Comparison of ENCODE assay signal across 7 mouse cellular contexts in the genomic region with DNA sequence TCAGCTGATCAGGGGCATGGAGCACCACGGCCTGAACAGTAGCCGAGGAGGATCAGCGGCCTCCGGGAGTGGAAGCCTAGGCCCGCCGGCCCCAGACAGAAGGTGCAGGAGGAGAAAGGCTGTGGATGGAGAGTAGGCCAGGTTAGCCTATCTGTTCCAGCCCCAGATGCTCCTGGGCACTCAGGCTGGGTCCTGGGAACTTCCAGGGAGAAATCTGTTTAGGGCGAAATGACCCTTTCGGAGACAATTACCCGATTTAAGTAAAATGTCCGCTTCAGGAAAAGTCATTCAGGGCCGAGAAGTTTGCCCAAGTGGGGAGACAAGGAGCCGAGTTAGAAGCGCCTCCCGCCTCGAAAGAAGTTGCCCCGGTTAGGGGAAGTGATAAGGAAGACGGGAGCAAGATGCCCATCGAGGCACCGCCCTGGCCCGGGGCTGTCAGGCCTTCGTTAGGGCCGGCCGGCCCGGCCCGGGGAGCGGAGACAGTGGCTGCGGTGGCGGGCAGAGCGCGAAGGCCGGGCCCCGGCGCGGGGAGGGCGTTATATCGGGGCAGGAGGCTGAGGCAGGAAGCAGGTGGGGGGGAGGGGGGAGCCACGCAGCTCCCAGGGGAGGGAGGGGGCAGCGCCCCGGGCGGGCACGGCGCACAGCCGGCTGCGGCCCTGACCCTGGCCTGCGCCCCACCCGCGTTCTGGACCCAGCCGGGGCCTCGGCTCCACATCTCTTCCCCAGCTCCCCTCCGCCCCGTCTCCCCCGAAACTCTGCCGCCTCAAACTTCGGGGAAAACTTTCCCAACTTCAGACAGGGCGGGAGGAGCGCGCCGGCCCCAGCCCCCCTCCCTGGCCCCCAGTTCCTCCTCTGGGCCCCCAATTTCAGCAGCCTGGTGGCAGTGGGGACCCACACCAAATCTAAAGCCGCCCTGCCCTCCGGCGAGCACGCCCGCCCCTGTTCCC. TPM values are rescaled to one million over a fixed set of nuclear protein-coding genes. Genes with fewer than 3 reads are reported as not detected.
DNase-seq lines count a peak whose midpoint lies in the region; ATAC-seq and TF ChIP-seq lines count a peak whose summit lies in the region.

No protein-coding gene starts in this region.

- DNase-seq in heart, postnatal 14 days: peak; percentile 75 to 76
- no peak for DNase-seq in limb, embryonic 14.5 days (ENCODE audit: low spot score)
- no peak for DNase-seq in ovary, postnatal 10 days (ENCODE audit: low spot score)

- peak overlapping the region; percentile 94 for H3K4me2 ChIP-seq in embryonic facial prominence, embryonic 13.5 days
- peak overlapping the region; percentile 85 for H3K4me2 ChIP-seq in limb, embryonic 14.5 days (replicated peaks; ENCODE audit: low read depth, low read length, severe bottlenecking)
- peak overlapping the region; percentile 85 for H3K4me2 ChIP-seq in stomach, embryonic 15.5 days

- TF ChIP-seq POLR2A in limb, embryonic 14.5 days (IDR thresholded peaks at IDR 0.05; ENCODE audit: borderline replicate concordance, extremely low read depth, insufficient read depth, insufficient read length): 0 out of 2 replicates have a peak, but pooled peaks have one; percentile 28

- H3K27ac ChIP-seq in embryonic facial prominence, embryonic 13.5 days: peak overlapping the region; percentile 68
- peak overlapping the region; percentile 79 for H3K27ac ChIP-seq in limb, embryonic 14.5 days (replicated peaks; ENCODE audit: low read depth, low read length)
- peak overlapping the region; percentile 91 for H3K27ac ChIP-seq in stomach, embryonic 15.5 days

- H3K9ac ChIP-seq in embryonic facial prominence, embryonic 13.5 days: peak overlapping the region; percentile 74
- peak overlapping the region; percentile 82 for H3K9ac ChIP-seq in limb, embryonic 14.5 days (ENCODE audit: low read depth, low read length, severe bottlenecking)
- H3K9ac ChIP-seq in stomach, embryonic 15.5 days: peak overlapping the region; percentile 73

- H3K9me3 ChIP-seq in megakaryocyte, embryonic 14.5 days: peaks cover 21% of the 10 kb centered on the region
- H3K9me3 ChIP-seq in embryonic facial prominence, embryonic 13.5 days: no peaks in the 10 kb centered on the region
- H3K9me3 ChIP-seq in limb, embryonic 14.5 days (ENCODE audit: control insufficient read depth, low read length): no peaks in the 10 kb centered on the region
- no peaks in the 10 kb centered on the region for H3K9me3 ChIP-seq in stomach, embryonic 15.5 days

- ATAC-seq in megakaryocyte, adult 5-6 weeks (ENCODE audit: poor library complexity, severe bottlenecking): no peak
- ATAC-seq in embryonic facial prominence, embryonic 13.5 days (ENCODE audit: insufficient number of reproducible peaks, insufficient read depth, low FRiP score, low TSS enrichment, low read depth): no peak
- no peak for ATAC-seq in limb, embryonic 14.5 days (ENCODE audit: low FRiP score, low read depth)
- no peak for ATAC-seq in stomach, embryonic 15.5 days (ENCODE audit: insufficient read depth, low FRiP score, low read depth)

- peak overlapping the region; percentile 91 for H3K4me3 ChIP-seq in megakaryocyte, embryonic 14.5 days (replicated peaks)
- peak overlapping the region; percentile 60 for H3K4me3 ChIP-seq in embryonic facial prominence, embryonic 13.5 days
- peak overlapping the region; percentile 59 for H3K4me3 ChIP-seq in limb, embryonic 14.5 days (replicated peaks; ENCODE audit: low read length)
- peak overlapping the region; percentile 65 for H3K4me3 ChIP-seq in stomach, embryonic 15.5 days (replicated peaks)

- intact Hi-C loops in heart, postnatal 14 days (cut with DNase I): loop anchor here (5.0 to 10.0 kb wide), 2 partner anchors 36 to 303 kb away; no protein-coding TSS in a partner anchor

- peaks cover 17% of the 10 kb centered on the region for H3K36me3 ChIP-seq in megakaryocyte, embryonic 14.5 days (replicated peaks; ENCODE audit: low read length)
- peaks cover 18% of the 10 kb centered on the region for H3K36me3 ChIP-seq in embryonic facial prominence, embryonic 13.5 days
- peaks cover 45% of the 10 kb centered on the region for H3K36me3 ChIP-seq in limb, embryonic 14.5 days (ENCODE audit: control insufficient read depth, insufficient read depth, low read length)
- H3K36me3 ChIP-seq in stomach, embryonic 15.5 days: 0 out of 2 replicates have a peak, but pooled peaks cover 7% of the 10 kb centered on the region

- H3K4me1 ChIP-seq in megakaryocyte, embryonic 14.5 days: peaks cover 83% of the 10 kb centered on the region
- H3K4me1 ChIP-seq in embryonic facial prominence, embryonic 13.5 days: peaks cover 76% of the 10 kb centered on the region
- H3K4me1 ChIP-seq in limb, embryonic 14.5 days (ENCODE audit: control insufficient read depth, insufficient read depth, low read length): peaks cover 52% of the 10 kb centered on the region
- peaks cover 75% of the 10 kb centered on the region for H3K4me1 ChIP-seq in stomach, embryonic 15.5 days

- peaks cover 81% of the 10 kb centered on the region for H3K27me3 ChIP-seq in megakaryocyte, embryonic 14.5 days (replicated peaks)
- H3K27me3 ChIP-seq in embryonic facial prominence, embryonic 13.5 days: peaks cover 100% of the 10 kb centered on the region
- peaks cover 82% of the 10 kb centered on the region for H3K27me3 ChIP-seq in limb, embryonic 14.5 days (ENCODE audit: control insufficient read depth, insufficient read depth, low read length)
- peaks cover 62% of the 10 kb centered on the region for H3K27me3 ChIP-seq in stomach, embryonic 15.5 days (replicated peaks)

- WGBS in embryonic facial prominence, embryonic 13.5 days: 6% methylated on average over 60 of the region's 63 CpGs
- 8% methylated on average over 43 of the region's 63 CpGs for WGBS in limb, embryonic 14.5 days
- 6% methylated on average over 57 of the region's 63 CpGs for WGBS in stomach, embryonic 15.5 days

RNA-seq across cellular contexts. Expression of gene Hic1, which starts 1.4 kb away (rescaled TPM):
- 0.41 TPM in 1 of 2 replicates, not detected in the other for polyA plus RNA-seq in megakaryocyte, embryonic 14.5 days (2012; ENCODE audit: insufficient read depth, low replicate concordance)
- total RNA-seq in megakaryocyte, adult 5-6 weeks (2015): 0.14 TPM in 1 of 2 replicates, not detected in the other
- 0.04 and 0.07 TPM in 2 replicates for total RNA-seq in megakaryocyte, adult 5-6 weeks (2017)
- 8.2 and 9.7 TPM in 2 replicates for polyA plus RNA-seq in embryonic facial prominence, embryonic 13.5 days (2015; fragmentation: Nextera tagmentation; extraction: Ambion mirVana)
- total RNA-seq in heart, postnatal 14 days (2021): 10 to 100 TPM; 22.7 to 26.3 TPM
- polyA plus RNA-seq in limb, embryonic 14.5 days (2012; rRNA removed): 90.8 and 125 TPM in 2 replicates
- 21.4 and 24.6 TPM in 2 replicates for polyA plus RNA-seq in limb, embryonic 14.5 days (2014; fragmentation: Nextera tagmentation; extraction: Ambion mirVana)
- 25.3 and 28.0 TPM in 2 replicates for polyA plus RNA-seq in stomach, embryonic 15.5 days (2015; fragmentation: Nextera tagmentation; extraction: Ambion mirVana)

RNA-seq across cellular contexts. Expression of gene Ovca2, which starts 10.7 kb away (rescaled TPM):
- polyA plus RNA-seq in megakaryocyte, embryonic 14.5 days (2012; ENCODE audit: insufficient read depth, low replicate concordance): 1.1 and 4.0 TPM in 2 replicates
- 11.5 and 17.2 TPM in 2 replicates for total RNA-seq in megakaryocyte, adult 5-6 weeks (2015)
- 7.8 and 11.0 TPM in 2 replicates for total RNA-seq in megakaryocyte, adult 5-6 weeks (2017)
- polyA plus RNA-seq in embryonic facial prominence, embryonic 13.5 days (2015; fragmentation: Nextera tagmentation; extraction: Ambion mirVana): 28.7 and 30.4 TPM in 2 replicates
- total RNA-seq in heart, postnatal 14 days (2021): 1 to 10 TPM; 7.1 TPM
- polyA plus RNA-seq in limb, embryonic 14.5 days (2012; rRNA removed): 22.5 and 25.0 TPM in 2 replicates
- 29.8 and 30.3 TPM in 2 replicates for polyA plus RNA-seq in limb, embryonic 14.5 days (2014; fragmentation: Nextera tagmentation; extraction: Ambion mirVana)
- 21.0 and 22.2 TPM in 2 replicates for polyA plus RNA-seq in stomach, embryonic 15.5 days (2015; fragmentation: Nextera tagmentation; extraction: Ambion mirVana)

RNA-seq across cellular contexts. Expression of gene Dph1, which starts 23.1 kb away (rescaled TPM):
- 19.5 and 24.9 TPM in 2 replicates for polyA plus RNA-seq in megakaryocyte, embryonic 14.5 days (2012; ENCODE audit: insufficient read depth, low replicate concordance)
- 0.52 and 1.3 TPM in 2 replicates for total RNA-seq in megakaryocyte, adult 5-6 weeks (2015)
- 1.8 and 2.0 TPM in 2 replicates for total RNA-seq in megakaryocyte, adult 5-6 weeks (2017)
- polyA plus RNA-seq in embryonic facial prominence, embryonic 13.5 days (2015; fragmentation: Nextera tagmentation; extraction: Ambion mirVana): 20.8 and 24.5 TPM in 2 replicates
- total RNA-seq in heart, postnatal 14 days (2021): 1 to 10 TPM; 9.9 TPM
- polyA plus RNA-seq in limb, embryonic 14.5 days (2012; rRNA removed): 30.0 and 46.6 TPM in 2 replicates
- 23.1 and 25.5 TPM in 2 replicates for polyA plus RNA-seq in limb, embryonic 14.5 days (2014; fragmentation: Nextera tagmentation; extraction: Ambion mirVana)
- polyA plus RNA-seq in stomach, embryonic 15.5 days (2015; fragmentation: Nextera tagmentation; extraction: Ambion mirVana): 18.4 and 21.3 TPM in 2 replicates

RNA-seq across cellular contexts. Expression of gene Rtn4rl1, which starts 25.7 kb away (rescaled TPM):
- polyA plus RNA-seq in megakaryocyte, embryonic 14.5 days (2012; ENCODE audit: insufficient read depth, low replicate concordance): 0.29 TPM in 1 of 2 replicates, not detected in the other
- 1.2 and 1.3 TPM in 2 replicates for total RNA-seq in megakaryocyte, adult 5-6 weeks (2015)
- total RNA-seq in megakaryocyte, adult 5-6 weeks (2017): 0.08 and 0.81 TPM in 2 replicates
- 6.0 and 7.1 TPM in 2 replicates for polyA plus RNA-seq in embryonic facial prominence, embryonic 13.5 days (2015; fragmentation: Nextera tagmentation; extraction: Ambion mirVana)
- total RNA-seq in heart, postnatal 14 days (2021): 10 to 100 TPM; 10.6 to 13.2 TPM
- 3.4 and 3.9 TPM in 2 replicates for polyA plus RNA-seq in limb, embryonic 14.5 days (2012; rRNA removed)
- 4.4 and 5.3 TPM in 2 replicates for polyA plus RNA-seq in limb, embryonic 14.5 days (2014; fragmentation: Nextera tagmentation; extraction: Ambion mirVana)
- 2.2 and 2.3 TPM in 2 replicates for polyA plus RNA-seq in stomach, embryonic 15.5 days (2015; fragmentation: Nextera tagmentation; extraction: Ambion mirVana)

Comparison
In these comparisons a context has a peak if more than half of its experiments do, and no peak if none do; other contexts are left out.
1. DNase-seq: peak in heart, postnatal 14 days (2 of 2); none in limb, embryonic 14.5 days (single experiment) and ovary, postnatal 10 days (single experiment).
2. Peak in every context shown above with its lines, with median percentiles within 50 percentile points of each other: H3K4me3 ChIP-seq, H3K27ac ChIP-seq, H3K4me2 ChIP-seq and H3K9ac ChIP-seq.